Comparison of ENCODE assay signal across 18 mouse cellular contexts in genomic region chr1:105674763-105675162, GRCm38 (mm10). TPM values are rescaled to one million over a fixed set of nuclear protein-coding genes. Genes with fewer than 3 reads are reported as not detected.
DNase-seq lines count a peak whose midpoint lies in the region; ATAC-seq and TF ChIP-seq lines count a peak whose summit lies in the region.
"Had no signal": no experiment of that assay in that cellular context is flagged by ENCODE, and none has a peak within 500 bp of the region (broad histone marks: within the 10 kb centered on the region; RNA-seq: fewer than 3 reads in every experiment).

No protein-coding gene starts in this region.

- no peaks in the 10 kb centered on the region for H3K9me3 ChIP-seq in intestine, embryonic 16.5 days (ENCODE audit: control insufficient read depth, low read length)
- H3K9me3 ChIP-seq: embryonic facial prominence, embryonic 12.5 days; forebrain, embryonic 12.5 days; heart, embryonic 15.5 days; intestine, embryonic 15.5 days had no signal

- H3K9ac ChIP-seq in liver, adult 2 months (ENCODE audit: low read depth, low read length): no peak overlapping the region
- no peak overlapping the region for H3K9ac ChIP-seq in intestine, embryonic 16.5 days (ENCODE audit: low read depth, low read length)
- H3K9ac ChIP-seq: embryonic facial prominence, embryonic 12.5 days; forebrain, embryonic 12.5 days; heart, embryonic 15.5 days; hindbrain, embryonic 14.5 days; intestine, embryonic 15.5 days had no signal

- 24% methylated on average over 2 of the region's 2 CpGs for WGBS in liver, adult 2 months
- 88% methylated on average over 2 of the region's 2 CpGs for WGBS in intestine, embryonic 16.5 days

- H3K79me2 ChIP-seq in liver, adult 2 months (ENCODE audit: control insufficient read depth, insufficient read depth, low read length): peaks cover 9% of the 10 kb centered on the region; the same call in 1 of the 2 replicates

- peaks cover 5% of the 10 kb centered on the region for H3K36me3 ChIP-seq in liver, adult 2 months (ENCODE audit: control insufficient read depth, insufficient read depth, low read length)
- H3K36me3 ChIP-seq in intestine, embryonic 16.5 days (ENCODE audit: control insufficient read depth, insufficient read depth, low read length): no peaks in the 10 kb centered on the region
- H3K36me3 ChIP-seq: embryonic facial prominence, embryonic 12.5 days; forebrain, embryonic 12.5 days; heart, embryonic 15.5 days; intestine, embryonic 15.5 days had no signal

- no peak overlapping the region for H3K4me3 ChIP-seq in liver, adult 2 months (ENCODE audit: insufficient read depth, low read depth, low read length)
- no peak overlapping the region for H3K4me3 ChIP-seq in intestine, embryonic 16.5 days (ENCODE audit: low read length)
- H3K4me3 ChIP-seq: embryonic facial prominence, embryonic 12.5 days; forebrain, embryonic 12.5 days; heart, adult 2 months; heart, embryonic 15.5 days; intestine, embryonic 15.5 days had no signal

- H3K4me1 ChIP-seq in liver, adult 2 months (ENCODE audit: control insufficient read depth, insufficient read depth, low read length): peaks cover 3% of the 10 kb centered on the region
- H3K4me1 ChIP-seq in intestine, embryonic 16.5 days (ENCODE audit: control insufficient read depth, insufficient read depth, low read length): no peaks in the 10 kb centered on the region
- H3K4me1 ChIP-seq: embryonic facial prominence, embryonic 12.5 days; forebrain, embryonic 12.5 days; heart, embryonic 15.5 days; intestine, embryonic 15.5 days had no signal

- DNase-seq in adrenal gland, adult 8-10 months: peak; percentile 10
- no peak for DNase-seq in adrenal gland, postnatal 10 days
- DNase-seq in cerebellum, adult 9-10 months: peak; percentile 28
- DNase-seq in cerebellum, adult 11-12 months: no peak
- peak; percentile 85 for DNase-seq in liver, adult 2 months (ENCODE audit: extremely low read depth, low read depth, low spot score)
- no peak for DNase-seq in liver
- DNase-seq: cerebellum, adult 8-10 months; gastrocnemius, postnatal 10 days; heart, adult 2 months; heart, postnatal 14 days had no signal

- no peak overlapping the region for H3K27ac ChIP-seq in liver, adult 2 months (replicated peaks; ENCODE audit: insufficient read depth, low read depth, low read length)
- H3K27ac ChIP-seq in intestine, embryonic 16.5 days (ENCODE audit: low read length): no peak overlapping the region
- H3K27ac ChIP-seq: embryonic facial prominence, embryonic 12.5 days; forebrain, embryonic 12.5 days; heart, adult 2 months; heart, embryonic 15.5 days; hindbrain, embryonic 14.5 days; intestine, embryonic 15.5 days had no signal

- TF ChIP-seq POLR2A in liver, adult 2 months (IDR thresholded peaks at IDR 0.05; ENCODE audit: extremely low read depth, insufficient read depth, low read length): no peak

- H3K27me3 ChIP-seq in liver, adult 2 months (ENCODE audit: control insufficient read depth, insufficient read depth, low read length): no peaks in the 10 kb centered on the region
- H3K27me3 ChIP-seq in intestine, embryonic 16.5 days (replicated peaks; ENCODE audit: control insufficient read depth, insufficient read depth, low read length): no peaks in the 10 kb centered on the region
- H3K27me3 ChIP-seq: embryonic facial prominence, embryonic 12.5 days; forebrain, embryonic 12.5 days; heart, embryonic 15.5 days; intestine, embryonic 15.5 days had no signal

- no peak for TF ChIP-seq CTCF in liver, adult 2 months (IDR thresholded peaks at IDR 0.05; ENCODE audit: low read depth, low read length)

- ATAC-seq in intestine, embryonic 16.5 days: no peak
- ATAC-seq: forebrain, embryonic 16.5 days; intestine, embryonic 15.5 days had no signal

- H3K4me2 ChIP-seq in intestine, embryonic 16.5 days (ENCODE audit: low read depth, low read length): no peak overlapping the region
- H3K4me2 ChIP-seq: embryonic facial prominence, embryonic 12.5 days; forebrain, embryonic 12.5 days; heart, embryonic 11.5 days; heart, embryonic 15.5 days; hindbrain, embryonic 14.5 days; intestine, embryonic 15.5 days had no signal

RNA-seq across cellular contexts. Expression of gene Relch, which starts 11.1 kb away (rescaled TPM):
- total RNA-seq in adrenal gland, adult 8-10 months (2022): 10 to 100 TPM; 35.9 to 75.3 (median 50.9) TPM
- total RNA-seq in adrenal gland, postnatal 10 days (2021): 10 to 100 TPM; 34.2 to 47.3 TPM
- 19.4 and 23.5 TPM in 2 replicates for total RNA-seq in liver, adult 2 months (2014; rRNA removed)
- 15.1 and 15.5 TPM in 2 replicates for polyA plus RNA-seq in liver, adult 2 months (2012; rRNA removed)
- polyA plus RNA-seq in intestine, embryonic 16.5 days (2015; fragmentation: Nextera tagmentation; extraction: Ambion mirVana): 19.3 and 22.1 TPM in 2 replicates

RNA-seq across cellular contexts. Expression of gene Pign, which starts 11.3 kb away (rescaled TPM):
- 10 to 100 TPM; 32.8 to 42.3 (median 37.8) TPM for total RNA-seq in adrenal gland, adult 8-10 months (2022)
- 10 to 100 TPM; 28.2 to 43.4 TPM for total RNA-seq in adrenal gland, postnatal 10 days (2021)
- total RNA-seq in liver, adult 2 months (2014; rRNA removed): 32.5 and 38.4 TPM in 2 replicates
- polyA plus RNA-seq in liver, adult 2 months (2012; rRNA removed): 7.2 and 11.2 TPM in 2 replicates
- polyA plus RNA-seq in intestine, embryonic 16.5 days (2015; fragmentation: Nextera tagmentation; extraction: Ambion mirVana): 9.5 and 9.6 TPM in 2 replicates

Comparison
In these comparisons a context has a peak if more than half of its experiments do, and no peak if none do; other contexts are left out.
1. DNase-seq: peak in adrenal gland, adult 8-10 months (single experiment), cerebellum, adult 9-10 months (single experiment) and liver, adult 2 months (single experiment); none in adrenal gland, postnatal 10 days (single experiment), cerebellum, adult 11-12 months (single experiment) and liver (single experiment).